Mouse (Mus musculus) monocyte, adult 5-6 weeks (primary cell): ENCODE results near the gene Rfk. TPM values are rescaled to one million over a fixed set of nuclear protein-coding genes. Genes with fewer than 3 reads are reported as not detected.

Experiments used
- ATAC-seq: fragments of 153-309, 156-312 bp; replicated peaks from 2 replicates; pipeline ENCODE4 v1.8.0; 2017; ENCODE audit warnings: mild to moderate bottlenecking; ENCODE audit not compliant: low TSS enrichment, insufficient number of reproducible peaks, severe bottlenecking, poor library complexity, low FRiP score
- total RNA-seq: library from RNA; stranded (forward); fragments of 200-1000, 200-491, 200-594 nt; gene quantifications from 3 replicates; pipeline ENCODE4 v1.2.3, GENCODE M21; 2017

Rfk gene
- 34.0 to 41.6 TPM (median 38.1 TPM) in 3 replicates for total RNA-seq

- ATAC-seq = peak; percentile 94
Observed at GRCm38 (mm10) chr19:17393841-17394591, at the start of gene Rfk. Gene Rfk (plus strand): TSS chr19:17394043.

GRCm38 (mm10) chr19:17344881-17345280 lies 49.0 kb upstream of the Rfk start:
- ATAC-seq = peak; percentile 88

GRCm38 (mm10) chr19:17346716-17347474 lies 46.9 kb upstream of the Rfk start:
- no peak for ATAC-seq

- 0 out of 2 replicates have a peak, but pooled peaks have one; percentile 50 for ATAC-seq
Observed at GRCm38 (mm10) chr19:17347852-17348251, 46.0 kb upstream of the Rfk start.

- ATAC-seq = no peak
Observed at GRCm38 (mm10) chr19:17353727-17354126, 40.1 kb upstream of the Rfk start.

GRCm38 (mm10) chr19:17354362-17354761 lies 39.5 kb upstream of the Rfk start:
- no peak for ATAC-seq

- ATAC-seq = no peak
Observed at GRCm38 (mm10) chr19:17354797-17355196, 39.0 kb upstream of the Rfk start.

- ATAC-seq = no peak
Observed at GRCm38 (mm10) chr19:17355361-17355760, 38.5 kb upstream of the Rfk start.

GRCm38 (mm10) chr19:17355950-17356867 lies 37.6 kb upstream of the Rfk start:
- peak; percentile 16; the same call in 1 of the 2 replicates for ATAC-seq

GRCm38 (mm10) chr19:17356932-17357331 lies 36.9 kb upstream of the Rfk start:
- no peak for ATAC-seq

- no peak for ATAC-seq
Observed at GRCm38 (mm10) chr19:17357391-17357790, 36.5 kb upstream of the Rfk start.

- peak; percentile 41 for ATAC-seq
Observed at GRCm38 (mm10) chr19:17359315-17359890, 34.4 kb upstream of the Rfk start.

- no peak for ATAC-seq
Observed at GRCm38 (mm10) chr19:17361181-17361580, 32.7 kb upstream of the Rfk start.

- 0 out of 2 replicates have a peak, but pooled peaks have one; percentile 68 for ATAC-seq
Observed at GRCm38 (mm10) chr19:17364741-17365140, 29.1 kb upstream of the Rfk start.

GRCm38 (mm10) chr19:17366364-17367090 lies 27.3 kb upstream of the Rfk start:
- no peak for ATAC-seq

- ATAC-seq = no peak
Observed at GRCm38 (mm10) chr19:17368557-17368956, 25.3 kb upstream of the Rfk start.

GRCm38 (mm10) chr19:17369581-17369980 lies 24.3 kb upstream of the Rfk start:
- no peak for ATAC-seq

- ATAC-seq = no peak
Observed at GRCm38 (mm10) chr19:17372701-17373100, 21.1 kb upstream of the Rfk start, which contains the start of gene Gcnt1. Gene Gcnt1 (minus strand): TSS chr19:17372844.
